Mouse (Mus musculus): ENCODE data around the gene Vav2. TPM values are rescaled to one million over a fixed set of nuclear protein-coding genes. Genes with fewer than 3 reads are reported as not detected.
A peak's percentile ranks its signal among the peaks of the same experiment; 100 is the strongest.

Vav2 gene
- polyA plus RNA-seq, 1 experiment from 2014 or later: 8.6 TPM

GRCm38 (mm10) chr2:27415060-27415783 is 11.6 kb downstream of the Vav2 start:
- Histone ChIP-seq H3K4me1 (replicated peaks; ENCODE audit: control insufficient read depth, insufficient read depth, low read length) (peaks cover 80% of the 10 kb centered on the region), H3K4me3 (ENCODE audit: low read length) (no peak overlapping the region), H3K27me3 (ENCODE audit: control insufficient read depth, insufficient read depth, low read depth, low read length) (no peaks in the 10 kb centered on the region), H3K4me2 (ENCODE audit: low read depth, low read length) (no peak overlapping the region), H3K9me3 (ENCODE audit: control insufficient read depth, low read length) (no peaks in the 10 kb centered on the region), H3K36me3 (ENCODE audit: control insufficient read depth, insufficient read depth, low read length) (no peaks in the 10 kb centered on the region), H3K9ac (ENCODE audit: low read length) (no peak overlapping the region), H3K27ac (ENCODE audit: low read length) (peak overlapping the region; percentile 89)
- WGBS: 54% methylated on average over 11 of the region's 11 CpGs
- ATAC-seq (ENCODE audit: low read depth): no peak

GRCm38 (mm10) chr2:27413936-27414657 is 12.7 kb downstream of the Vav2 start:
- no peak overlapping the region for H3K4me3 ChIP-seq (ENCODE audit: low read length)
- peaks cover 75% of the 10 kb centered on the region for H3K4me1 ChIP-seq (replicated peaks; ENCODE audit: control insufficient read depth, insufficient read depth, low read length)
- H3K9ac ChIP-seq (ENCODE audit: low read length): no peak overlapping the region; the same call in 1 of the 2 replicates
- no peaks in the 10 kb centered on the region for H3K36me3 ChIP-seq (ENCODE audit: control insufficient read depth, insufficient read depth, low read length)
- H3K27me3 ChIP-seq (ENCODE audit: control insufficient read depth, insufficient read depth, low read depth, low read length): no peaks in the 10 kb centered on the region
- H3K27ac ChIP-seq (ENCODE audit: low read length): peak overlapping the region; percentile 89
- no peaks in the 10 kb centered on the region for H3K9me3 ChIP-seq (ENCODE audit: control insufficient read depth, low read length)
- ATAC-seq (ENCODE audit: low read depth): peak; percentile 77
- WGBS: 31% methylated on average over 16 of the region's 16 CpGs
- H3K4me2 ChIP-seq (ENCODE audit: low read depth, low read length): peak overlapping the region; percentile 36

GRCm38 (mm10) chr2:27413582-27413935 is 13.3 kb downstream of the Vav2 start:
- Histone ChIP-seq H3K27me3 (ENCODE audit: control insufficient read depth, insufficient read depth, low read depth, low read length) (no peaks in the 10 kb centered on the region), H3K4me2 (ENCODE audit: low read depth, low read length) (peak overlapping the region; percentile 36), H3K27ac (ENCODE audit: low read length) (peak overlapping the region; percentile 89), H3K4me1 (replicated peaks; ENCODE audit: control insufficient read depth, insufficient read depth, low read length) (peaks cover 75% of the 10 kb centered on the region), H3K4me3 (ENCODE audit: low read length) (no peak overlapping the region), H3K9ac (ENCODE audit: low read length) (no peak overlapping the region), H3K9me3 (ENCODE audit: control insufficient read depth, low read length) (no peaks in the 10 kb centered on the region), H3K36me3 (ENCODE audit: control insufficient read depth, insufficient read depth, low read length) (no peaks in the 10 kb centered on the region)
- WGBS: 56% methylated on average over 2 of the region's 2 CpGs
- no peak for ATAC-seq (ENCODE audit: low read depth)

- 26% methylated on average over 7 of the region's 7 CpGs for WGBS
- peak overlapping the region; percentile 67 for H3K27ac ChIP-seq (ENCODE audit: low read length)
- no peaks in the 10 kb centered on the region for H3K27me3 ChIP-seq (ENCODE audit: control insufficient read depth, insufficient read depth, low read depth, low read length)
- H3K4me3 ChIP-seq (ENCODE audit: low read length): no peak overlapping the region
- H3K9ac ChIP-seq (ENCODE audit: low read length): 0 out of 2 replicates have a peak overlapping the region, but pooled peaks have one; percentile 1
- peaks cover 66% of the 10 kb centered on the region for H3K4me1 ChIP-seq (replicated peaks; ENCODE audit: control insufficient read depth, insufficient read depth, low read length)
- H3K9me3 ChIP-seq (ENCODE audit: control insufficient read depth, low read length): no peaks in the 10 kb centered on the region
- no peaks in the 10 kb centered on the region for H3K36me3 ChIP-seq (ENCODE audit: control insufficient read depth, insufficient read depth, low read length)
- ATAC-seq (ENCODE audit: low read depth): no peak
- H3K4me2 ChIP-seq (ENCODE audit: low read depth, low read length): peak overlapping the region; percentile 4
These were observed 14.5 kb downstream of the Vav2 start for GRCm38 (mm10) chr2:27412245-27412800.

- ATAC-seq (ENCODE audit: low read depth): peak; percentile 81
- Histone ChIP-seq H3K9ac (ENCODE audit: low read length) (no peak overlapping the region), H3K27me3 (ENCODE audit: control insufficient read depth, insufficient read depth, low read depth, low read length) (no peaks in the 10 kb centered on the region), H3K4me2 (ENCODE audit: low read depth, low read length) (no peak overlapping the region), H3K4me1 (replicated peaks; ENCODE audit: control insufficient read depth, insufficient read depth, low read length) (peaks cover 70% of the 10 kb centered on the region), H3K9me3 (ENCODE audit: control insufficient read depth, low read length) (no peaks in the 10 kb centered on the region), H3K27ac (ENCODE audit: low read length) (peak overlapping the region; percentile 70), H3K4me3 (ENCODE audit: low read length) (no peak overlapping the region), H3K36me3 (ENCODE audit: control insufficient read depth, insufficient read depth, low read length) (no peaks in the 10 kb centered on the region)
- WGBS: 13% methylated on average over 8 of the region's 8 CpGs
These were observed 15.1 kb downstream of the Vav2 start for GRCm38 (mm10) chr2:27411688-27412174.

- 76% methylated on average over 6 of the region's 6 CpGs for WGBS
These were observed 16.2 kb downstream of the Vav2 start for GRCm38 (mm10) chr2:27410518-27411140.

GRCm38 (mm10) chr2:27408194-27408593 is 18.6 kb downstream of the Vav2 start:
- H3K36me3 ChIP-seq (ENCODE audit: control insufficient read depth, insufficient read depth, low read length): no peaks in the 10 kb centered on the region
- no peak overlapping the region for H3K4me3 ChIP-seq (ENCODE audit: low read length)
- no peak overlapping the region for H3K9ac ChIP-seq (ENCODE audit: low read length)
- no peak overlapping the region for H3K4me2 ChIP-seq (ENCODE audit: low read depth, low read length)
- 58% methylated on average over 3 of the region's 3 CpGs for WGBS
- no peak overlapping the region for H3K27ac ChIP-seq (ENCODE audit: low read length)
- peaks cover 63% of the 10 kb centered on the region for H3K4me1 ChIP-seq (replicated peaks; ENCODE audit: control insufficient read depth, insufficient read depth, low read length)
- H3K27me3 ChIP-seq (ENCODE audit: control insufficient read depth, insufficient read depth, low read depth, low read length): no peaks in the 10 kb centered on the region
- ATAC-seq (ENCODE audit: low read depth): no peak
- H3K9me3 ChIP-seq (ENCODE audit: control insufficient read depth, low read length): no peaks in the 10 kb centered on the region

More at GRCm38 (mm10) chr2:27410518-27411140, 16.2 kb downstream of the Vav2 start:
- no peaks in the 10 kb centered on the region for H3K27me3 ChIP-seq (ENCODE audit: control insufficient read depth, insufficient read depth, low read depth, low read length)
- no peak overlapping the region for H3K4me2 ChIP-seq (ENCODE audit: low read depth, low read length)
- no peak overlapping the region for H3K27ac ChIP-seq (ENCODE audit: low read length)
- H3K9me3 ChIP-seq (ENCODE audit: control insufficient read depth, low read length): no peaks in the 10 kb centered on the region
- no peak overlapping the region for H3K9ac ChIP-seq (ENCODE audit: low read length)
- H3K36me3 ChIP-seq (ENCODE audit: control insufficient read depth, insufficient read depth, low read length): no peaks in the 10 kb centered on the region
- ATAC-seq (ENCODE audit: low read depth): no peak
- peaks cover 65% of the 10 kb centered on the region for H3K4me1 ChIP-seq (replicated peaks; ENCODE audit: control insufficient read depth, insufficient read depth, low read length)
- H3K4me3 ChIP-seq (ENCODE audit: low read length): no peak overlapping the region

- Histone ChIP-seq H3K4me1 (replicated peaks; ENCODE audit: control insufficient read depth, insufficient read depth, low read length) (peaks cover 51% of the 10 kb centered on the region), H3K9me3 (ENCODE audit: control insufficient read depth, low read length) (no peaks in the 10 kb centered on the region), H3K4me3 (ENCODE audit: low read length) (no peak overlapping the region), H3K27ac (ENCODE audit: low read length) (no peak overlapping the region), H3K9ac (ENCODE audit: low read length) (no peak overlapping the region), H3K36me3 (ENCODE audit: control insufficient read depth, insufficient read depth, low read length) (no peaks in the 10 kb centered on the region), H3K4me2 (ENCODE audit: low read depth, low read length) (no peak overlapping the region), H3K27me3 (ENCODE audit: control insufficient read depth, insufficient read depth, low read depth, low read length) (no peaks in the 10 kb centered on the region)
- WGBS: 80% methylated on average over 5 of the region's 5 CpGs
- ATAC-seq (ENCODE audit: low read depth): no peak
These were observed 19.9 kb downstream of the Vav2 start for GRCm38 (mm10) chr2:27406928-27407327.
